21 mouse cellular contexts compared by ENCODE assay signal in the genomic region with DNA sequence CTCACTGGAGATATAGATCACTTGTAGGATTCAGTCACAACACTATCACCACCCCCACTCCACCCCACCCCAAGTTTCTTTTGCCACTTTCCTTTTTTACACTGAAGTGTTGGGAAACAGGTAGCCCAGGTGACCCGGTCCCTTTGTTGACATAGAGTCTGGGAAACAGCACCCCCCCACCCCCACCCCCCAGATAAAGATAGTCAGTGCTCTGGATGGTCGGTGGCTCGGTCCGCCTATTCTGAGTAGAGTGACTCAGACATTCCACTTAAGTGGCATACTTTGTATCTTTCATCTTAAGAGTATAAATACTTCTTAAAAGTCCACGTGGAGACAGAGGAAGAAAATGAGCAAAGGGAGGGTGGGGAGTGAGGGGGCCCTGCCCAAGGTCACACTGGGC.
DNase-seq lines count a peak whose midpoint lies in the region; ATAC-seq and TF ChIP-seq lines count a peak whose summit lies in the region.
"Had no signal": no experiment of that assay in that cellular context is flagged by ENCODE, and none has a peak within 500 bp of the region (broad histone marks: within the 10 kb centered on the region; RNA-seq: fewer than 3 reads in every experiment).

No protein-coding gene starts in this region.

- intact Hi-C loops in gastrocnemius, adult 2 months (cut with DNase I) = no loop called here

- H3K4me1 ChIP-seq in heart, postnatal 0 days (ENCODE audit: control insufficient read depth, insufficient read depth) = peaks cover 4% of the 10 kb centered on the region; the same call in 1 of the 2 replicates
- H3K4me1 ChIP-seq in liver, postnatal 0 days (ENCODE audit: insufficient read depth) = peaks cover 2% of the 10 kb centered on the region; the same call in 1 of the 2 replicates
- H3K4me1 ChIP-seq: forebrain, embryonic 15.5 days; midbrain, embryonic 10.5 days had no signal

- no peak overlapping the region for H3K9ac ChIP-seq in heart, postnatal 0 days (replicated peaks; ENCODE audit: low read depth, low read length)
- no peak overlapping the region for H3K9ac ChIP-seq in liver, postnatal 0 days (replicated peaks)
- H3K9ac ChIP-seq: embryonic facial prominence, embryonic 13.5 days; forebrain, embryonic 15.5 days; kidney, embryonic 15.5 days; limb, embryonic 12.5 days had no signal

- H3K4me3 ChIP-seq in gastrocnemius, adult 2 months = no peak overlapping the region
- no peak overlapping the region for H3K4me3 ChIP-seq in heart, postnatal 0 days (ENCODE audit: low read depth, low read length)
- H3K4me3 ChIP-seq in liver, postnatal 0 days (ENCODE audit: low read depth, low read length) = no peak overlapping the region
- H3K4me3 ChIP-seq: embryonic facial prominence, embryonic 13.5 days; forebrain, embryonic 15.5 days; kidney, embryonic 15.5 days; limb, embryonic 12.5 days; midbrain, embryonic 10.5 days had no signal

- H3K9me3 ChIP-seq in heart, postnatal 0 days (replicated peaks; ENCODE audit: control insufficient read depth, low read length) = no peaks in the 10 kb centered on the region
- H3K9me3 ChIP-seq in liver, postnatal 0 days (ENCODE audit: low read length) = no peaks in the 10 kb centered on the region
- H3K9me3 ChIP-seq: embryonic facial prominence, embryonic 13.5 days; forebrain, embryonic 15.5 days; kidney, embryonic 15.5 days; limb, embryonic 12.5 days; midbrain, embryonic 10.5 days had no signal

- H3K27me3 ChIP-seq in heart, postnatal 0 days (ENCODE audit: control insufficient read depth, insufficient read depth, low read length) = no peaks in the 10 kb centered on the region
- H3K27me3 ChIP-seq in liver, postnatal 0 days (ENCODE audit: insufficient read depth, low read length) = no peaks in the 10 kb centered on the region
- H3K27me3 ChIP-seq: embryonic facial prominence, embryonic 13.5 days; forebrain, embryonic 15.5 days; kidney, embryonic 15.5 days; limb, embryonic 12.5 days had no signal

- 0 out of 2 replicates have a peak overlapping the region, but pooled peaks have one; percentile 28 for H3K27ac ChIP-seq in gastrocnemius, adult 2 months
- no peak overlapping the region for H3K27ac ChIP-seq in heart, postnatal 0 days (ENCODE audit: low read depth)
- H3K27ac ChIP-seq in liver, postnatal 0 days (ENCODE audit: low read depth) = peak overlapping the region; percentile 75
- H3K27ac ChIP-seq: embryonic facial prominence, embryonic 13.5 days; forebrain, embryonic 15.5 days; hindbrain, postnatal 0 days; kidney, embryonic 15.5 days; limb, embryonic 12.5 days; midbrain, embryonic 10.5 days had no signal

- TF ChIP-seq EP300 in heart, postnatal 0 days (IDR thresholded peaks at IDR 0.05; ENCODE audit: low read depth) = no peak
- no peak for TF ChIP-seq EP300 in liver, postnatal 0 days (IDR thresholded peaks at IDR 0.05; ENCODE audit: low read depth)

- TF ChIP-seq CTCF in gastrocnemius, adult 2 months (IDR thresholded peaks at IDR 0.05) = no peak
- no peak for TF ChIP-seq CTCF in heart, postnatal 0 days (IDR thresholded peaks at IDR 0.05; ENCODE audit: low read depth)
- no peak for TF ChIP-seq CTCF in liver, postnatal 0 days (IDR thresholded peaks at IDR 0.05; ENCODE audit: low read depth)

- no peak for DNase-seq in gastrocnemius, adult 2 months
- no peak for DNase-seq in gastrocnemius, adult 8-10 months (ENCODE audit: low spot score in 2 of 2)
- peak; percentile 18 for DNase-seq in heart, postnatal 0 days (ENCODE audit: low spot score)
- no peak for DNase-seq in heart, adult 9 months (ENCODE audit: low spot score in 2 of 2)
- peak; percentile 4 for DNase-seq in lung, postnatal 36 days
- no peak for DNase-seq in lung, postnatal 25 days (ENCODE audit: low spot score)
- DNase-seq in liver, postnatal 0 days = peak; percentile 57
- DNase-seq in ovary, postnatal 14 days (ENCODE audit: low spot score) = no peak
- DNase-seq: adrenal gland, postnatal 14 days; cerebellum, adult 11 months; cerebellum, postnatal 10 days; lung, postnatal 14 days; right cerebral cortex, postnatal 4 days; thymus, postnatal 4 days had no signal

- ATAC-seq in heart, postnatal 0 days (ENCODE audit: insufficient read depth, low read depth) = peak; percentile 58
- ATAC-seq in liver, postnatal 0 days = peak; percentile 76
- ATAC-seq: forebrain, embryonic 15.5 days; hindbrain, postnatal 0 days; intestine, postnatal 0 days had no signal

- WGBS in heart, postnatal 0 days = 19% methylated on average over 5 of the region's 5 CpGs
- 48% methylated on average over 5 of the region's 5 CpGs for WGBS in liver, postnatal 0 days (ENCODE audit: insufficient replicate concordance)

- H3K4me2 ChIP-seq in heart, postnatal 0 days (ENCODE audit: low read depth, low read length) = 0 out of 2 replicates have a peak overlapping the region, but pooled peaks have one; percentile 9
- no peak overlapping the region for H3K4me2 ChIP-seq in liver, postnatal 0 days (ENCODE audit: low read depth, low read length)
- H3K4me2 ChIP-seq: embryonic facial prominence, embryonic 13.5 days; forebrain, embryonic 15.5 days; kidney, embryonic 15.5 days; limb, embryonic 12.5 days had no signal

- H3K36me3 ChIP-seq in heart, postnatal 0 days (replicated peaks; ENCODE audit: control insufficient read depth, insufficient read depth, low read length) = no peaks in the 10 kb centered on the region
- no peaks in the 10 kb centered on the region for H3K36me3 ChIP-seq in liver, postnatal 0 days (replicated peaks; ENCODE audit: insufficient read depth, low read length)
- H3K36me3 ChIP-seq: limb, embryonic 12.5 days; midbrain, embryonic 10.5 days had no signal

Comparison
In these comparisons a context has a peak if more than half of its experiments do, and no peak if none do; other contexts are left out.
1. DNase-seq: peak in heart, postnatal 0 days (single experiment), lung, postnatal 36 days (single experiment) and liver, postnatal 0 days (single experiment); none in gastrocnemius, adult 2 months (single experiment), gastrocnemius, adult 8-10 months (0 of 2), heart, adult 9 months (0 of 2), lung, postnatal 25 days (single experiment) and ovary, postnatal 14 days (single experiment).